Mouse (Mus musculus) right cerebral cortex, postnatal 10 days (tissue): ENCODE measurements around the gene Jmjd8.

ENCODE experiments used
- DNase-seq, 2 experiments: peaks; one replicate each; pipeline ENCODE4 v3.0.0; 2021; ENCODE audit warnings: low spot score in 2 of 2

Gene Jmjd8

DNA sequence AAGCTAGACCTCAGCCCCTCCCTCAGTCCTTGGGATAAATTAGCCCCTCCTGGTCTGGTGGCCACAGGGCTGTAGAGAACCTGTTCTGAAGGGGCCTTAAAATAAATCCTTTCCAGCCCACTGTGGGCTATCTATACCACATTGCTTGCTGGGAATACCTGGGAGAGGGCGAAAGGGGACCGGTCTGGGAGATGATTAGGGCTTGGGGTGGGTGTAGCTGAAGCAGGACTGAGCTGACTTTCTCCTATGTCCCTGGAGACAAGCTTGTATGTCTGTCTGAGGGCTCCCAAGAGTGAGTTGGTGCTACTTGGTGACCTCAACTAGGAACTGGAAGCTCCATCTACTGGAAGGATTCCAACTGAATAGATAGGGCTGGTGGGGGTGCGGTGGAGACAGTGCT lies 48.4 kb downstream of the Jmjd8 start:
- DNase-seq: no peak

DNA sequence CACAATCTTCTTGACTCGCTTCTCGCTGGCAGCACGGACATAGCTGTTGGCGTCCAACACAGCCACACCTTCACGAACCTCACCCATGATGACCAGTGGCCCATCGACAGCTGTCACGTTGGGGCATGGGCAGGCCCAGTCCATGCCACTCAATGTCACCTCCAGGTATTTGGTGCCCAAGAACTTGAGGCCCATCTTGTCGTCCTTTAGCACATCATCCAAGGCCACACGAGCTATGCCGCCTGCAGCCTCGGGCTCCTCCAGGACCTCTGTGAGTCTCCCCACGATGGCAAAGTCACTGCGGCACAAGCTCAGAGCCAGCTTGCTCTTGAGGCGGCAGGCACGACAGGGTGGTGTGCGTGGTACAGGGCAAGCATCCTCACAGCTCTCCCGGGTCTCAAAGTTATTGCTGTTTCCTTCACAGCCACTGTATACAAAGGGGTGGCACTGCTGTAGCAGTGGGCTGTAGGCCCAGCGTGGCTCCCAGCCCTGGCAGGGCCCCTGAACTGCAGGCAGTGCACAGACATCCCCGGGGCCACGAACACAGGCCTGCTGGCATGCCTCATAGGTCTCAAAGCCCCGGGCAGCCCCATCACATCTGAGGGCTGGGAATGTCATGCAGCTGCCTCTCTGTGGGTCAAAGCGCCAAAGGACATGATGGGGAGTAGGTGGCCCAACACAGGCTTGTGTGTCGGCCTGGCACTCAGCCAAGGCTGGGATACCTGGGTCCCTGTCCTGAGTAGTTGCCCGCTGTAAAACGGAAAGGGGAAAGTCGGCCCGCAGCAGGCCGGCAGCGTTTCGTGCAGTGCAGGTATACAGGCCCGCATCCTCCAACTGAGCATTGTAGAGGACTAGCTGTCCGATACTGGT lies 49.3 kb downstream of the Jmjd8 start:
- DNase-seq: peak in 1 of 2 experiments; percentile 64

DNA sequence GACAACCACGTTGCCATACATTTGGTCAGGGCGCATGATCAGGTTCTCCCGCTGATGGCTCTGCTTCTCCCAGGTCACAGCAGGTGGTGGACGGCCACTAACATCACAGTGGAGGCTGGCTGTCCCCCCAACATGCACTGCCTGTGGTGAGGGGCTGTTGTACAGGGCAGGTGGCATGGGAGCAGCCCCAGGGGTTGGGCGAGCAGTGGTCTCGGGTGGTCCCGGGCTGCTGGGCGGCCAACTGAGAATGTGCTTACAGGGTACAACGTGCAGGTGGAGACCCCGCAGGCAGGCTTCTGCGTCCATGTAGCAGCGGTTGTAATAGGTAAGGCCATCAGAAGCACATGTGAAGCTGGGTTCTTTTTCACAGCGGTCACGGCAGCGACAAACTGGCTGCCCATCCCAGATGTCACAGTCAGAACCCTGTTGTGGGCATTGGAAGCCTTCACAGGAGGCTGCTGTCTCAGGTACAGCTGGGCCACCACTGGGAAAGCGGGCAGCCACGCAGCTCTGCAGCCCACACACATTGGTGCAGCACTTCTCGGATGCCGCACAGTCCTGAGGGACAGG lies 50.0 kb downstream of the Jmjd8 start:
- no peak for DNase-seq

DNA sequence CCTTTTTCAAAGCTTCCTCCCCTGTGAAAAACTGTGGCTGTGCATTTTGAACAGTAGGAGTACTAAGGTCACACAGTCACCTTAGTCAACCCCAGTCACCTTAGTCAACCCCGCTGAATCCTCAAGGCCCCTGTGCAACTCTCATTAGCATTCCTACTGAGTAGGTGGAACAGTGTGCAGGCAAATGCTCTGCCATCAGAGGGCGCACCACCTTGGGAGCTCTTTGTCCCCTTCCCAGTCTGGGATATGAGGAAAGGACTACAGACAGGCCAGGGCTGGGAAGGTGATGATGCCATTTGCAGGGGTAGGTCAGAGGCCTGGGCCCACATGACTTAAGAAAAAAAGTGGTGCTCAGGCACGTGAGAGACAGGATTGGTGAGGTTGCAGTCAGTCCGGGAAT lies 50.6 kb downstream of the Jmjd8 start:
- DNase-seq: peak; percentile 63 to 73

DNA sequence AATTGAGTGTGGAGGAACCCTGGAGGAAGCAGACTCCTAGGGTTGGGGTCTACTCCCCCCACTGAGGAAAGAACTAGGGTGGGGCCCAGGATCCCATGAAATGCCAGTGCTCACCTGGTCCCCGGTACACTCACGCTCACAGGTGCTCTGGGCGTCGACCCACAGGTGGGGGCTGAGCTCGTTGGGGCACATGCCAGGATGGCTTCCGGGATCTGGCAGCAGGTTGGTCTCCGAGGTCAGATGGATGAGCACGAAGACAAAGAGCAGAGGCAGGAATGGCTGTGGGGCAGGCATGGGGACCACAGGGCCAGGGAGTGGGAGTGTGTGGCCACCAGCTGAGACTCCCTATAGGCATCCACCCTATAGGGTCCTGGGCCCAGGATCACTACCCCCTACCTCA lies 51.1 kb downstream of the Jmjd8 start:
- DNase-seq: no peak

DNA sequence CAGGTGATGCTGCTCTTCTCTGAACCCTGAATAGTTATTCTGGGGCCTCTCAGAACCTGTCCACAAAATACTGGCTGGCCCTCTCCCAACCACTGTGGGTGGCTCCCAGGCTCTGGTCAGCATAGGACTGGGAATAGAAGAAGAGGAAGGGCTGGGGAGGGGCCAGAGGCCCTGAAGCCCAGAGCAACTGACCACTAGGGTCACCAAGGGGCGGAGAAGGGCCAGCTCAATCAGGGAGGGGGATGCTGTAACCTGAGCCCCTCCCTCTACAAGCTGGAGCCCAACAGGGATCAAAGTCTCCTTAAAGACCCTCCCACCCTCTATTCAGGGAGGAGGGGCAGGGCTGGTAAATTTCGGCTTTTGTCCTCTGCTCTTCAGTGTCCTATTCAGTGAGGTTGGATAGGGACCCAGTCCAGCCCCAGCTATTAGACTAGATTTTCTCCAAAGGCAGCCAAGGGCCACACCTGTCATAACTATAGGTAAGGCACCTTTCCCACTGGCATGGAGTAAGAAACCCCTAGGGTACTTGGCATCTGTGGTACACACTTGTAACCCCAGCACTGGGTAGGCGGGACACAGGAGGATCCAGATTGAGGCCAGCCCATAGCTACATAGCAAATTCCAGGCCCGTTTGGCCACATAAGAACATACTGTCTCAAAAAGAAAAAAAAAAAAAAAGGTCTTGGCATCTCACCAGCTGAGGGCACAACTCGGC lies 51.7 kb downstream of the Jmjd8 start, which contains the start of gene Wfikkn1:
Wfikkn1 (minus strand) TSS at position 663 of the 715 bp plus-strand sequence.
- DNase-seq: no peak

DNA sequence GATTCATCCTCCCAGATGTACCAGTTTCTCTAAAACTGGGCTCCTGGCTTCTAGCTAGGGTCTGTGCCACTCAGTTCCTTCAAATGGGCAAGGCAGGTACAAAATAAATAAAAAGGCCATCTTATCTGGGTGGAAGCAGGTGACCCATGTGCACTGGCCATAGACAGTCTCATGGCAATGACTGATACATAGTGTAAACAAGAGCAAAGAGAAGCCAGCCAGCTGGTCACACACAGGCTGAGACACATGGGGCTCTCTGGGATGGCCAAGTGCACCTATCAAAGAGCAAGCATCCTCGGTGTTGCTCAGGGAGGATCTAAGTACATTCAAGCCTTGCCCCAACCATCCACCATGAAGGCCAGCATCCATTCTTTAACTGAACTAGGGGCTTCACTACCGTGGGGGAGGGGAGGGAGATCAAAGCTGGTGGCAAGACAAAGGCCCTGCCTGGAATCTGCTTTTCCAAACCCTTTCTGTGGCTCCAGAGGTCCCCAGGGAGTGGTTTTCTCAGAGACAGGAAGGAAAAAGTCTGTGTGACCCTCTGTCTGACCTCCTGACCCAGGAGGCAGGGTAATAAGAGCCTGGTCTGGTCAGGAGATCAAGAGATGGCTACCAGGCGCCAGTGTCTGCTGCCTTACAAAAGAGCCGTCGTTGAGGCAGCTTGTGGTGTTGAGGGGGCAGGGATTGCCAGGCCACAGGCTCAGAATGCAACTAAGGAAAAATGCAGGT lies 52.4 kb downstream of the Jmjd8 start:
- no peak for DNase-seq
